In genomic region chr2:163823771-163824170, GRCm38 (mm10) we compare ENCODE assay signal across 9 mouse cellular contexts. TPM values are rescaled to one million over a fixed set of nuclear protein-coding genes. Genes with fewer than 3 reads are reported as not detected.
A peak's percentile ranks its signal among the peaks of the same experiment; 100 is the strongest.
DNase-seq lines count a peak whose midpoint lies in the region; ATAC-seq and TF ChIP-seq lines count a peak whose summit lies in the region.
"Had no signal": no experiment of that assay in that cellular context is flagged by ENCODE, and none has a peak within 500 bp of the region (broad histone marks: within the 10 kb centered on the region; RNA-seq: fewer than 3 reads in every experiment).

No protein-coding gene starts in this region.

- H3K79me2 ChIP-seq in heart, adult 2 months (replicated peaks; ENCODE audit: control insufficient read depth, insufficient read depth, low read length), result no peaks in the 10 kb centered on the region

- no peak for TF ChIP-seq EP300 in heart, adult 2 months (IDR thresholded peaks at IDR 0.05; ENCODE audit: insufficient read depth, low read depth, low read length)

- 31% methylated on average over 11 of the region's 11 CpGs for WGBS in heart, adult 2 months
- 25% methylated on average over 11 of the region's 11 CpGs for WGBS in embryonic facial prominence, embryonic 10.5 days
- 15% methylated on average over 11 of the region's 11 CpGs for WGBS in kidney, embryonic 15.5 days

- ATAC-seq in kidney, embryonic 15.5 days (replicated peaks; ENCODE audit: low FRiP score), result peak; percentile 89

- TF ChIP-seq CTCF in heart, adult 2 months (IDR thresholded peaks at IDR 0.05), result no peak

- H3K27ac ChIP-seq in heart, adult 2 months, result no peak overlapping the region
- H3K27ac ChIP-seq in embryonic facial prominence, embryonic 10.5 days (replicated peaks), result no peak overlapping the region
- no peak overlapping the region for H3K27ac ChIP-seq in kidney, embryonic 15.5 days

- TF ChIP-seq POLR2A in heart, adult 2 months (IDR thresholded peaks at IDR 0.05; ENCODE audit: insufficient read depth, low read depth, low read length), result 0 out of 2 replicates have a peak, but pooled peaks have one; percentile 17

- peak overlapping the region; percentile 54 for H3K4me2 ChIP-seq in kidney, embryonic 15.5 days

- intact Hi-C loops in heart, adult 2 months (cut with DNase I), result loop anchor here (5.0 to 10.0 kb wide), 2 partner anchors 106 to 289 kb away; no protein-coding TSS in a partner anchor
- intact Hi-C loops in heart, postnatal 36 days (cut with DNase I), result loop anchor here (5.0 to 10.0 kb wide), 2 partner anchors 221 to 289 kb away; partner anchors contain the start of gene Ttpal

- H3K27me3 ChIP-seq in heart, adult 2 months (ENCODE audit: control insufficient read depth, insufficient read depth, low read length), result no peaks in the 10 kb centered on the region
- H3K27me3 ChIP-seq in embryonic facial prominence, embryonic 10.5 days (replicated peaks; ENCODE audit: low read depth, poor library complexity, severe bottlenecking), result no peaks in the 10 kb centered on the region
- H3K27me3 ChIP-seq in kidney, embryonic 15.5 days, result 0 out of 2 replicates have a peak, but pooled peaks cover 3% of the 10 kb centered on the region

- H3K9ac ChIP-seq in heart, adult 2 months (ENCODE audit: low read depth, low read length), result no peak overlapping the region
- H3K9ac ChIP-seq in kidney, embryonic 15.5 days, result no peak overlapping the region

- no peak for DNase-seq in heart, adult 2 months
- DNase-seq in heart, postnatal 36 days, result no peak
- DNase-seq in embryonic facial prominence, embryonic 10.5 days (ENCODE audit: low spot score), result peak; percentile 70
- peak; percentile 72 for DNase-seq in lung, postnatal 10 days
- no peak for DNase-seq in spleen, postnatal 14 days (ENCODE audit: low spot score in 2 of 2)
- DNase-seq in urinary bladder, adult 2 months (ENCODE audit: low spot score), result no peak
- no peak for DNase-seq in right cerebral cortex, postnatal 36 days (ENCODE audit: low spot score in 2 of 2)

- H3K4me3 ChIP-seq in heart, adult 2 months, result no peak overlapping the region
- H3K4me3 ChIP-seq in embryonic facial prominence, embryonic 10.5 days, result peak overlapping the region; percentile 26
- H3K4me3 ChIP-seq in kidney, embryonic 15.5 days (replicated peaks), result peak overlapping the region; percentile 27

- no peaks in the 10 kb centered on the region for H3K9me3 ChIP-seq in embryonic facial prominence, embryonic 10.5 days
- no peaks in the 10 kb centered on the region for H3K9me3 ChIP-seq in kidney, embryonic 15.5 days (replicated peaks)

- no peaks in the 10 kb centered on the region for H3K36me3 ChIP-seq in heart, adult 2 months (ENCODE audit: control insufficient read depth, insufficient read depth, low read length)
- no peaks in the 10 kb centered on the region for H3K36me3 ChIP-seq in embryonic facial prominence, embryonic 10.5 days (replicated peaks)
- no peaks in the 10 kb centered on the region for H3K36me3 ChIP-seq in kidney, embryonic 15.5 days

- H3K4me1 ChIP-seq in heart, adult 2 months (ENCODE audit: control insufficient read depth, insufficient read depth, low read length), result no peaks in the 10 kb centered on the region
- H3K4me1 ChIP-seq in embryonic facial prominence, embryonic 10.5 days, result peaks cover 8% of the 10 kb centered on the region
- peaks cover 7% of the 10 kb centered on the region for H3K4me1 ChIP-seq in kidney, embryonic 15.5 days

RNA-seq across cellular contexts. Expression of gene Ccn5, which starts 3.1 kb away (rescaled TPM):
- total RNA-seq in heart, adult 2 months (2021), result 1 to 10 TPM; 1.3 to 2.6 TPM
- 11.6 and 18.4 TPM in 2 replicates for polyA plus RNA-seq in heart, adult 2 months (2012; rRNA removed)
- total RNA-seq in heart, postnatal 36 days (2021), result 1 to 10 TPM; 1.5 to 2.0 TPM
- 0.09 and 0.25 TPM in 2 replicates for polyA plus RNA-seq in embryonic facial prominence, embryonic 10.5 days (2016; fragmentation: Nextera tagmentation; extraction: Ambion mirVana)
- 0.62 and 1.0 TPM in 2 replicates for polyA plus RNA-seq in kidney, embryonic 15.5 days (2015; fragmentation: Nextera tagmentation; extraction: Ambion mirVana)
- 9.2 and 11.2 TPM in 2 replicates for polyA plus RNA-seq in urinary bladder, adult 2 months (2012; rRNA removed)

RNA-seq across cellular contexts. Expression of gene Kcnk15, which starts 29.7 kb away (rescaled TPM):
- not detected for total RNA-seq in heart, adult 2 months (2021)
- polyA plus RNA-seq in heart, adult 2 months (2012; rRNA removed), result not detected in 2 replicates
- not detected for total RNA-seq in heart, postnatal 36 days (2021)
- polyA plus RNA-seq in embryonic facial prominence, embryonic 10.5 days (2016; fragmentation: Nextera tagmentation; extraction: Ambion mirVana), result not detected in 2 replicates
- not detected in 2 replicates for polyA plus RNA-seq in kidney, embryonic 15.5 days (2015; fragmentation: Nextera tagmentation; extraction: Ambion mirVana)
- polyA plus RNA-seq in urinary bladder, adult 2 months (2012; rRNA removed), result not detected in 2 replicates
- total RNA-seq: heart, postnatal 14 days had no signal

Comparison
In these comparisons a context has a peak if more than half of its experiments do, and no peak if none do; other contexts are left out.
1. DNase-seq: peak in embryonic facial prominence, embryonic 10.5 days (single experiment) and lung, postnatal 10 days (single experiment); none in heart, adult 2 months (0 of 2), heart, postnatal 36 days (0 of 2), spleen, postnatal 14 days (0 of 2), urinary bladder, adult 2 months (single experiment) and right cerebral cortex, postnatal 36 days (0 of 2).